ENCODE assay signal across 19 mouse cellular contexts in genomic region chr16:61772431-61772830, GRCm38 (mm10).
A peak's percentile ranks its signal among the peaks of the same experiment; 100 is the strongest.
DNase-seq lines count a peak whose midpoint lies in the region; ATAC-seq and TF ChIP-seq lines count a peak whose summit lies in the region.
"Had no signal": no experiment of that assay in that cellular context is flagged by ENCODE, and none has a peak within 500 bp of the region (broad histone marks: within the 10 kb centered on the region; RNA-seq: fewer than 3 reads in every experiment).

No protein-coding gene starts in this region.

- H3K79me2 ChIP-seq in C2C12 (ENCODE audit: control insufficient read depth, insufficient read depth) (no peaks in the 10 kb centered on the region), myocyte (ENCODE audit: control insufficient read depth, insufficient read depth) (no peaks in the 10 kb centered on the region)

- H3K4me3 ChIP-seq in lung, embryonic 14.5 days (ENCODE audit: low read depth, low read length), result no peak overlapping the region
- H3K4me3 ChIP-seq in C2C12 (ENCODE audit: insufficient read depth, poor library complexity, severe bottlenecking) (no peak overlapping the region), myocyte (no peak overlapping the region)
- H3K4me3 ChIP-seq in neural tube, embryonic 15.5 days (replicated peaks), result no peak overlapping the region
- H3K4me3 ChIP-seq: embryonic facial prominence, embryonic 12.5 days; forebrain, embryonic 13.5 days; heart, embryonic 12.5 days; hindbrain, embryonic 10.5 days; hindbrain, embryonic 15.5 days had no signal

- H3K27me3 ChIP-seq in lung, embryonic 14.5 days (ENCODE audit: insufficient read depth, low read length), result no peaks in the 10 kb centered on the region
- H3K27me3 ChIP-seq in C2C12 (ENCODE audit: control insufficient read depth, insufficient read depth, insufficient read length) (no peaks in the 10 kb centered on the region), myocyte (ENCODE audit: control insufficient read depth, insufficient read depth, insufficient read length) (no peaks in the 10 kb centered on the region)
- H3K27me3 ChIP-seq in neural tube, embryonic 15.5 days (replicated peaks), result no peaks in the 10 kb centered on the region
- H3K27me3 ChIP-seq: embryonic facial prominence, embryonic 12.5 days; forebrain, embryonic 13.5 days; heart, embryonic 12.5 days; hindbrain, embryonic 15.5 days had no signal

- H3K4me2 ChIP-seq in lung, embryonic 14.5 days, result no peak overlapping the region
- peak overlapping the region; percentile 60 for H3K4me2 ChIP-seq in myocyte (ENCODE audit: low read depth)
- H3K4me2 ChIP-seq in neural tube, embryonic 15.5 days, result no peak overlapping the region
- H3K4me2 ChIP-seq: embryonic facial prominence, embryonic 12.5 days; forebrain, embryonic 13.5 days; heart, embryonic 12.5 days; hindbrain, embryonic 15.5 days had no signal

- H3ac ChIP-seq in C2C12 (ENCODE audit: control insufficient read depth, insufficient read length, low read depth), result no peak overlapping the region
- H3ac ChIP-seq in myocyte (ENCODE audit: control insufficient read depth, insufficient read length), result no peak overlapping the region

- H3K79me3 ChIP-seq in C2C12 (ENCODE audit: low read depth), result no peaks in the 10 kb centered on the region

- H3K9me3 ChIP-seq in lung, embryonic 14.5 days (ENCODE audit: low read depth, low read length), result no peaks in the 10 kb centered on the region
- H3K9me3 ChIP-seq in neural tube, embryonic 15.5 days (replicated peaks), result no peaks in the 10 kb centered on the region
- H3K9me3 ChIP-seq: embryonic facial prominence, embryonic 12.5 days; forebrain, embryonic 13.5 days; heart, embryonic 12.5 days; hindbrain, embryonic 10.5 days; hindbrain, embryonic 15.5 days had no signal

- H3K27ac ChIP-seq in lung, embryonic 14.5 days (ENCODE audit: low read depth), result no peak overlapping the region
- no peak overlapping the region for H3K27ac ChIP-seq in neural tube, embryonic 15.5 days (replicated peaks)
- H3K27ac ChIP-seq: embryonic facial prominence, embryonic 12.5 days; forebrain, embryonic 13.5 days; hindbrain, embryonic 10.5 days; hindbrain, embryonic 15.5 days had no signal

- H3K4me1 ChIP-seq in lung, embryonic 14.5 days (ENCODE audit: insufficient read depth), result no peaks in the 10 kb centered on the region
- no peaks in the 10 kb centered on the region for H3K4me1 ChIP-seq in neural tube, embryonic 15.5 days
- H3K4me1 ChIP-seq: embryonic facial prominence, embryonic 12.5 days; forebrain, embryonic 13.5 days; heart, embryonic 12.5 days; hindbrain, embryonic 10.5 days; hindbrain, embryonic 15.5 days had no signal

- intact Hi-C loops in gastrocnemius, postnatal 14 days (cut with DNase I; ENCODE audit: low total_unique reads), result no loop called here

- 60% methylated on average over 3 of the region's 3 CpGs for WGBS in lung, embryonic 14.5 days
- 57% methylated on average over 3 of the region's 3 CpGs for WGBS in neural tube, embryonic 15.5 days

- TF ChIP-seq POLR2A in myocyte (IDR thresholded peaks at IDR 0.05; ENCODE audit: insufficient read length, low read depth), result no peak

- DNase-seq in gastrocnemius, postnatal 14 days, result peak; percentile 8
- DNase-seq in gastrocnemius, adult 8-10 months (ENCODE audit: low spot score in 2 of 2), result no peak
- DNase-seq in lung, embryonic 14.5 days, result peak; percentile 3
- no peak for DNase-seq in lung, postnatal 10 days
- DNase-seq in layer of hippocampus, adult 9-10 months (ENCODE audit: low spot score), result no peak
- DNase-seq: adrenal gland, adult 8-10 months; cerebellum, adult 2 months; embryo, embryonic 11 days; forebrain, postnatal 0 days had no signal

- no peaks in the 10 kb centered on the region for H3K36me3 ChIP-seq in lung, embryonic 14.5 days (ENCODE audit: insufficient read depth)
- no peaks in the 10 kb centered on the region for H3K36me3 ChIP-seq in C2C12 (ENCODE audit: control insufficient read depth, insufficient read depth)
- no peaks in the 10 kb centered on the region for H3K36me3 ChIP-seq in myocyte (ENCODE audit: control insufficient read depth, insufficient read depth)
- no peaks in the 10 kb centered on the region for H3K36me3 ChIP-seq in neural tube, embryonic 15.5 days
- H3K36me3 ChIP-seq: embryonic facial prominence, embryonic 12.5 days; heart, embryonic 12.5 days; hindbrain, embryonic 10.5 days; hindbrain, embryonic 15.5 days had no signal

- no peak overlapping the region for H3K9ac ChIP-seq in lung, embryonic 14.5 days
- H3K9ac ChIP-seq in neural tube, embryonic 15.5 days (replicated peaks), result no peak overlapping the region
- H3K9ac ChIP-seq: embryonic facial prominence, embryonic 12.5 days; forebrain, embryonic 13.5 days; forebrain, postnatal 0 days; heart, embryonic 12.5 days; hindbrain, embryonic 15.5 days had no signal

- TF ChIP-seq CTCF in lung, embryonic 14.5 days (IDR thresholded peaks at IDR 0.05; ENCODE audit: low read depth), result no peak
- no peak for TF ChIP-seq CTCF in C2C12 (IDR thresholded peaks at IDR 0.05; ENCODE audit: control insufficient read depth, insufficient read depth, insufficient read length)

- ATAC-seq in lung, embryonic 14.5 days (ENCODE audit: insufficient read depth), result no peak
- ATAC-seq in neural tube, embryonic 15.5 days (ENCODE audit: low FRiP score), result no peak
- ATAC-seq: forebrain, embryonic 13.5 days; forebrain, postnatal 0 days; inflammation-experienced regulatory T-cells, adult 6 months; intestine, postnatal 0 days had no signal

TF ChIP-seq in C2C12, 6 proteins besides CTCF, POLR2A, EP300 and RAD21:
- TF ChIP-seq MAX (IDR thresholded peaks at IDR 0.05), result peak; percentile 75
- TF ChIP-seq MYOD1 (IDR thresholded peaks at IDR 0.05; ENCODE audit: control insufficient read depth, insufficient read length, low read depth), result peak; percentile 81
- no peak for TF ChIP-seq MYOG (IDR thresholded peaks at IDR 0.05; ENCODE audit: control insufficient read depth, extremely low read depth, insufficient read length)
TF ChIP-seq in C2C12: peak in this region for 2.

TF ChIP-seq in myocyte, 11 proteins besides CTCF, POLR2A, EP300 and RAD21:
- TF ChIP-seq MYOD1 (IDR thresholded peaks at IDR 0.05; ENCODE audit: control insufficient read depth in 1 of 3, insufficient read length in 2 of 3, low read depth in 2 of 3) (peak; percentile 18 to 92 (median 89)), MAX (IDR thresholded peaks at IDR 0.05; ENCODE audit: low read depth) (no peak), SRF (IDR thresholded peaks at IDR 0.05; ENCODE audit: control insufficient read depth, insufficient read length, low read depth) (no peak), E2F4 (IDR thresholded peaks at IDR 0.05; ENCODE audit: insufficient read depth) (no peak), POLR2AphosphoS2 (IDR thresholded peaks at IDR 0.05; ENCODE audit: insufficient read length, low read depth) (no peak), TCF12 (IDR thresholded peaks at IDR 0.05; ENCODE audit: insufficient read depth, poor library complexity, severe bottlenecking) (peak; percentile 40), CEBPB (IDR thresholded peaks at IDR 0.05; ENCODE audit: insufficient read depth, poor library complexity, severe bottlenecking) (0 out of 2 replicates have a peak, but pooled peaks have one; percentile 33), TCF3 (IDR thresholded peaks at IDR 0.05; ENCODE audit: insufficient read length, low read depth) (peak; percentile 8), MYOG (IDR thresholded peaks at IDR 0.05; ENCODE audit: control insufficient read depth in 1 of 3, insufficient read depth in 1 of 3, insufficient read length in 2 of 3, low read depth in 2 of 3) (peak; percentile 12 to 59 (median 14)), USF1 (IDR thresholded peaks at IDR 0.05; ENCODE audit: low read depth) (no peak), REST (IDR thresholded peaks at IDR 0.05; ENCODE audit: insufficient read depth, insufficient read length) (no peak)

Comparison
In these comparisons a context has a peak if more than half of its experiments do, and no peak if none do; other contexts are left out.
1. DNase-seq: peak in gastrocnemius, postnatal 14 days (single experiment) and lung, embryonic 14.5 days (single experiment); none in gastrocnemius, adult 8-10 months (0 of 2), lung, postnatal 10 days (single experiment) and layer of hippocampus, adult 9-10 months (single experiment).